Mouse (Mus musculus) neural tube, embryonic 10.5 days (tissue): Measurements from ENCODE around the gene Ifi209.
"Not testable (repeated sequence)": the region's sequence is repeated elsewhere in the genome, so short reads cannot be mapped to it uniquely, and the experiment has no call there.

Experiments
- DNase-seq: peaks from one replicate; pipeline ENCODE4 v3.0.0-alpha.2; 2017; ENCODE audit warnings: low spot score; ENCODE audit errors: extremely low spot score

Gene Ifi209

GRCm38 (mm10) chr1:173630622-173631021 is at the start of gene Ifi209:
TSS of gene Ifi209 (plus strand) at chr1:173630917.
- DNase-seq = not testable (repeated sequence)

GRCm38 (mm10) chr1:173589698-173590097 is 41.0 kb upstream of the Ifi209 start:
- not testable (repeated sequence) for DNase-seq

- not testable (repeated sequence) for DNase-seq
Measured at GRCm38 (mm10) chr1:173598838-173599494, 31.8 kb upstream of the Ifi209 start, which contains the start of gene Ifi213. TSS of gene Ifi213 (minus strand) at chr1:173599274.

GRCm38 (mm10) chr1:173610291-173610690 is 20.4 kb upstream of the Ifi209 start:
- not testable (repeated sequence) for DNase-seq

- not testable (repeated sequence) for DNase-seq
Measured at GRCm38 (mm10) chr1:173622216-173622615, 8.5 kb upstream of the Ifi209 start.

GRCm38 (mm10) chr1:173624052-173624451 is 6.7 kb upstream of the Ifi209 start:
- no peak for DNase-seq

- no peak for DNase-seq
Measured at GRCm38 (mm10) chr1:173626686-173627085, 4.0 kb upstream of the Ifi209 start.

- no peak for DNase-seq
Measured at GRCm38 (mm10) chr1:173633969-173634645, 3.4 kb downstream of the Ifi209 start.

GRCm38 (mm10) chr1:173645393-173645792 is 14.7 kb downstream of the Ifi209 start:
- DNase-seq = no peak

GRCm38 (mm10) chr1:173657973-173658372 is 27.3 kb downstream of the Ifi209 start:
- no peak for DNase-seq

- not testable (repeated sequence) for DNase-seq
Measured at GRCm38 (mm10) chr1:173673458-173674097, 42.9 kb downstream of the Ifi209 start, which contains the start of gene Ifi208. TSS of gene Ifi208 (plus strand) at chr1:173673675.

- not testable (repeated sequence) for DNase-seq
Measured at GRCm38 (mm10) chr1:173678605-173679004, 47.9 kb downstream of the Ifi209 start.

GRCm38 (mm10) chr1:173694270-173694669 is 63.6 kb downstream of the Ifi209 start:
- no peak for DNase-seq
